Mouse (Mus musculus): ENCODE measurements at regions not wholly inside any gene's neighbourhood (a gene's known extent, or its start where the extent isn't known, plus 50 kb on each side); places are given as distances from the start of the nearest gene placed in this dataset.

DNA sequence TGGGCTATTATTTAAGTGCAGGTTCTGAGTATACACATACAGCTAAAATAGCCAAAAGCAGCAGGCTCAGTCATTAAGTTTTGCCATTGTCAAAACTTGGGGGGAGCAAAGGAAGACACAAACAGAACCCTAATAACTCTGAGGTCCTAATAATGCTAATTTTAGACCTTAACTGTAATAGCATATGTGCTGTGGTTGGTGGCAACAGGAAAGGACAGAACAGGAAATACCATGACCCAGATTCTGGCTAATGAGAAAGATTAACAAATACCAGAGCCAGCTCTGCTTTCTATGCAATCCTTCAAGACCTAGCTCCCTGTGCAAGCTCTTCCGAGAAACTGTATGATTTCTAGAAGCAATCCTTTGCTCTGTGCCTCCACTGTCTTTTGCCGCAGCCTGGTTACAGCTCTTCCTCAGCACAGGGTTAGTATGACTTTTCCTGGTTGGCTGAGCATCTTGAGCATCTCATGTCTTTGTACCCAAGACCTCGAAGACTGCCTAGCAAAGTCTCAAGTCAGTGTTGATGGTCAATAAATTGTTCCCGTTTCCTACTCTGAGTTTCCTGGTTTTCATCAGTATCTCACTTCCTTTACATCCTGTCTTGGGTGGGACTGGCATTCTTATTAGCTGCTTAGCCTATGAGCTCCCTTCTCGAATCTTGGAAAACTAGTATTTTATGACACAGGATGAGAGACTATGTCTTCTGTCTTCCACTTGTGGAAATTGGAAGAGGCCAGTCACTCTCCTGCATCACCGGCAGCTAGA is 49.9 kb upstream of the Eed start:
- TF ChIP-seq GATA1 (IDR thresholded peaks at IDR 0.05; ENCODE audit: borderline replicate concordance, low read length) (no peak), CTCF (IDR thresholded peaks at IDR 0.05; ENCODE audit: low read depth, low read length) (no peak), GATA2 (IDR thresholded peaks at IDR 0.05; ENCODE audit: borderline replicate concordance, low read depth, low read length) (no peak)
